Mouse (Mus musculus): Measurements from ENCODE around the gene Cpvl. TPM values are rescaled to one million over a fixed set of nuclear protein-coding genes. Genes with fewer than 3 reads are reported as not detected.

Gene Cpvl
- polyA plus RNA-seq (2015; fragmentation: Nextera tagmentation; extraction: Ambion mirVana) = not detected in 2 replicates

GRCm38 (mm10) chr6:53978571-53978970, at the start of gene Cpvl:
Gene Cpvl (minus strand): TSS chr6:53978671.
- peaks cover 11% of the 10 kb centered on the region for H3K4me1 ChIP-seq (replicated peaks)
- H3K36me3 ChIP-seq = no peaks in the 10 kb centered on the region
- no peaks in the 10 kb centered on the region; the same call in 1 of the 2 replicates for H3K27me3 ChIP-seq
- no peak within 1 kb of the TSS for H3K27ac ChIP-seq (replicated peaks)
- no peaks in the 10 kb centered on the region for H3K9me3 ChIP-seq
- no peak for ATAC-seq (ENCODE audit: low read depth)
- no peak within 1 kb of the TSS for H3K9ac ChIP-seq
- H3K4me2 ChIP-seq = no peak within 1 kb of the TSS
- WGBS = 83% methylated on average over 5 of the region's 5 CpGs
- no peak within 1 kb of the TSS for H3K4me3 ChIP-seq

DNA sequence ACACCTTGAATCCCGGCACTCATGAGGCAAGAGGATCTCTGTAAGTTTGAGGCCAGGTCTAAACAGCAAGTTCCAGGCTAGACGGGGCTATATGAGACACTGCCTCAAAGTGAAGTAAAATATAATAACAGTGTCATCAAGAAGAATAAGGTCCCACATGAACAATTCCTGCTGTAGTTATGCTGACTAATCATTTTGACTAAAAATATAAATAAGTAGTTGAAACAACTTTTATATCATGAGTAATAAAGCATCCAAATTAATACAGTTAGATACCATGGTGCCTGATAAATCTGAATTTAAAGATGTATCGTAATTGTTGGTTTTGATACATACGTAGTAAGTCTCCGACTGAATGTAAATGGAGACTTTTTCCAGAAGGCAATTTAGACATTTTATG, 45.4 kb upstream of the Cpvl start:
- no peak for ATAC-seq (ENCODE audit: low read depth)
- no peak overlapping the region for H3K4me3 ChIP-seq
- H3K27ac ChIP-seq (replicated peaks) = no peak overlapping the region
- no peaks in the 10 kb centered on the region; the same call in 1 of the 2 replicates for H3K27me3 ChIP-seq
- H3K36me3 ChIP-seq = no peaks in the 10 kb centered on the region
- H3K4me2 ChIP-seq = no peak overlapping the region
- no peaks in the 10 kb centered on the region for H3K4me1 ChIP-seq (replicated peaks)
- 88% methylated on average over 5 of the region's 5 CpGs for WGBS
- H3K9ac ChIP-seq = no peak overlapping the region
- H3K9me3 ChIP-seq = no peaks in the 10 kb centered on the region

DNA sequence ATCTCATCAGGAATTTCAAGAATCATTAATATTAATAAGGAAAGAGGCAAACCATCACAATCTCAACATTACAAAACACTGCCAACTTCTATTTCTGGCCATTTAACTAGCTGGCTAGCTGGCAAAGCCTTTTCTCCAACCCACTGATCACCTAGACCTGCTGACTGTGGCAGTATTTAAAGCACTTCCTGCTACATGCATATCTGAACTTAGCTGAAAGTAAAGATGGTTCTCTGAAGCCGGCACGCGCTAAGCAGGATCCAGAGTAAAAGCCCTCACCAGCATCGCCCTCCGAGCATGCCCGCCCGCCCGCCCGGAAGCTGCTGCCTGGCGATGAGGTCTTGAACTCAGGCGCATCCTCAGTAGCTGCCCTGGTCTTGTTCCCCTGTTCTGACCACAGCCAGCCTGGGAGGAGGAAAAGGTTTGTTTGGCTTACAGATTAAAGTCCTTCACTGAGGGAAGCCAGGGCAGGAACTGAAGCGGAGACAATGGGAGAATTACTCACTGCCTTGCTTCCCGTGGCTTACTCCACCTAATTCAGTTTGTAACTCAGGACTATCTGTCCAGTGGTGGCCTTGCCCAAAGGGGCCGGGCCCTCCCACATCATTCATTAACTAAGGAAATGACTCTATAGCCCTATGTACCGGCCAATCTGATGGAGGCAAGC, 42.8 kb upstream of the Cpvl start:
- H3K27ac ChIP-seq (replicated peaks) = no peak overlapping the region
- no peak overlapping the region for H3K4me3 ChIP-seq
- no peaks in the 10 kb centered on the region for H3K4me1 ChIP-seq (replicated peaks)
- H3K36me3 ChIP-seq = no peaks in the 10 kb centered on the region
- 57% methylated on average over 15 of the region's 15 CpGs for WGBS
- no peak for ATAC-seq (ENCODE audit: low read depth)
- H3K27me3 ChIP-seq = no peaks in the 10 kb centered on the region; the same call in 1 of the 2 replicates
- no peak overlapping the region for H3K4me2 ChIP-seq
- no peaks in the 10 kb centered on the region for H3K9me3 ChIP-seq
- no peak overlapping the region for H3K9ac ChIP-seq

- Histone ChIP-seq H3K9ac (no peak overlapping the region), H3K27me3 (no peaks in the 10 kb centered on the region; the same call in 1 of the 2 replicates), H3K4me1 (replicated peaks) (no peaks in the 10 kb centered on the region), H3K9me3 (no peaks in the 10 kb centered on the region), H3K4me2 (no peak overlapping the region), H3K27ac (replicated peaks) (no peak overlapping the region), H3K4me3 (no peak overlapping the region), H3K36me3 (no peaks in the 10 kb centered on the region)
- ATAC-seq (ENCODE audit: low read depth) = no peak
- WGBS = 85% methylated on average over 5 of the region's 5 CpGs
Observed at GRCm38 (mm10) chr6:54018861-54019260, 40.4 kb upstream of the Cpvl start.

DNA sequence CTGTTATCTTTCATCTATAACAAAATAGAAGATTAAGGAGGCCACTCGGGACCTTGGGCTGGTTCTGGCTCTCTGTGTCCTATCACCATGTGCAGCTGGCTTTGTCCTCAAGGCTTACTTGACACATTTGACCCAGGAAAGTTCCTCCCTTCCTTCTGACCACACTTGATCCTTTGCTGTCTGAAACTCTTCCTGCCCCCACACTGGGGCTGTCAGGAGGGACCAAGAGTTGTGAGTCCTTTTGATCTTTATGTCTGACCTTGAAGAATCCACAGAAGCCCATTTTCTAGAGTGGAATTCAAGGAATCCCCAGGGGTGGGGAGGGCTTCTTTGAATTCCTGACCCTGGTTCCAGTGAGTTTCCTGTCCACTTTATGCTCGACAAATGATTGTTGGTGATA, 39.6 kb upstream of the Cpvl start:
- no peak for ATAC-seq (ENCODE audit: low read depth)
- Histone ChIP-seq H3K4me3 (no peak overlapping the region), H3K4me1 (replicated peaks) (no peaks in the 10 kb centered on the region), H3K36me3 (no peaks in the 10 kb centered on the region), H3K4me2 (no peak overlapping the region), H3K9me3 (no peaks in the 10 kb centered on the region), H3K27ac (replicated peaks) (no peak overlapping the region), H3K27me3 (peaks cover 3% of the 10 kb centered on the region; the same call in 1 of the 2 replicates), H3K9ac (no peak overlapping the region)
- WGBS = 62% methylated on average over 2 of the region's 2 CpGs

DNA sequence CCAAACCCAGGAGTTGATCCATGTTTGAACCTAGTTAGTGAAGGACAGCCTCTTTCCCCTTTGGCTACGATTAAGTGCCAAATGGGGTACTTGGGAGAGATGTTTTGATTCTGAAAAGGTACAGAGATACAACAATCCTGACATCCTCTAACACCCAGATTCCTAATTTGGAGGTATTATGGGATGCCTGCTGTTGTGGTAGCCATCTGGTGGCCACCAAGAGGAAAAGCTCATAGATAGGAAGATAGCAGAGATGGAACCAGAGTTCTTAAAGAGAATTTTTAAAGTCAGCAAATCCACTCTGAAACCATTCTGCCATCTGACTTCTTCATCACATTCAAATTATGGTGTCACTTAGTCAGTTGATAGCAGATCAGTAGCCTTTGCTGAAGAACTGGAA, 33.7 kb upstream of the Cpvl start:
- no peaks in the 10 kb centered on the region for H3K9me3 ChIP-seq
- H3K4me1 ChIP-seq (replicated peaks) = peaks cover 22% of the 10 kb centered on the region
- H3K9ac ChIP-seq = no peak overlapping the region
- no peak overlapping the region for H3K27ac ChIP-seq (replicated peaks)
- no peaks in the 10 kb centered on the region for H3K36me3 ChIP-seq
- 81% methylated on average over 1 of the region's 1 CpGs for WGBS
- H3K4me3 ChIP-seq = no peak overlapping the region
- no peak for ATAC-seq (ENCODE audit: low read depth)
- H3K27me3 ChIP-seq = peaks cover 8% of the 10 kb centered on the region; the same call in 1 of the 2 replicates
- no peak overlapping the region for H3K4me2 ChIP-seq

DNA sequence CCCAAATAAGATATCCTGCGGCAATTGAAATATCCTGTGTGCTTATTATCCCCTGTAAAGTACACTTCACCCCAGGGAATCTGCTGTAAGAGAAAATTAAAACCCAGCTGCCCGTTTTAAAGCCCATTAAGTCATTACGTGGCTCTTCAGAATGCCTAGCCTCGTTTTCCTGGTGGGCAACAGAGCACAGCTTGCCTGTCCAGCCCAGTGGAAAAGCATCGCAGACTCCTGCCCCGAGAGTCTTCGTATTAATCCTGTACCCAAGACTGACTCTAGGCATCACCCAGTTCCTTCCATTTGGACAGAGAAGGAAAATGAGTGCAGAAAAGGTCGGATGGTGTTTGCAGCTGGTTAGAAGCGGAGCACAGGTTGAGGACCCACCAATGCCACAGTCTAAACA, 31.9 kb upstream of the Cpvl start:
- Histone ChIP-seq H3K9me3 (no peaks in the 10 kb centered on the region), H3K27me3 (peaks cover 8% of the 10 kb centered on the region; the same call in 1 of the 2 replicates), H3K4me1 (replicated peaks) (peaks cover 32% of the 10 kb centered on the region), H3K36me3 (no peaks in the 10 kb centered on the region), H3K4me2 (no peak overlapping the region), H3K27ac (replicated peaks) (no peak overlapping the region), H3K4me3 (no peak overlapping the region), H3K9ac (no peak overlapping the region)
- 34% methylated on average over 9 of the region's 9 CpGs for WGBS
- ATAC-seq (ENCODE audit: low read depth) = peak; percentile 50; the same call in 1 of the 2 replicates

- H3K27me3 ChIP-seq = peaks cover 8% of the 10 kb centered on the region; the same call in 1 of the 2 replicates
- 47% methylated on average over 4 of the region's 4 CpGs for WGBS
- peaks cover 32% of the 10 kb centered on the region for H3K4me1 ChIP-seq (replicated peaks)
- ATAC-seq (ENCODE audit: low read depth) = no peak
- H3K9me3 ChIP-seq = no peaks in the 10 kb centered on the region
- H3K36me3 ChIP-seq = no peaks in the 10 kb centered on the region
- no peak overlapping the region for H3K4me3 ChIP-seq
- no peak overlapping the region for H3K27ac ChIP-seq (replicated peaks)
- H3K9ac ChIP-seq = no peak overlapping the region
- H3K4me2 ChIP-seq = no peak overlapping the region
Observed at GRCm38 (mm10) chr6:54009293-54009692, 30.8 kb upstream of the Cpvl start.

GRCm38 (mm10) chr6:54008448-54009120, 30.1 kb upstream of the Cpvl start:
- Histone ChIP-seq H3K4me1 (replicated peaks) (peaks cover 32% of the 10 kb centered on the region), H3K4me3 (no peak overlapping the region), H3K4me2 (peak overlapping the region; percentile 11; the same call in 1 of the 2 replicates), H3K9me3 (no peaks in the 10 kb centered on the region), H3K27ac (replicated peaks) (no peak overlapping the region), H3K9ac (no peak overlapping the region), H3K27me3 (peaks cover 8% of the 10 kb centered on the region; the same call in 1 of the 2 replicates), H3K36me3 (no peaks in the 10 kb centered on the region)
- WGBS = 59% methylated on average over 16 of the region's 16 CpGs
- no peak for ATAC-seq (ENCODE audit: low read depth)

DNA sequence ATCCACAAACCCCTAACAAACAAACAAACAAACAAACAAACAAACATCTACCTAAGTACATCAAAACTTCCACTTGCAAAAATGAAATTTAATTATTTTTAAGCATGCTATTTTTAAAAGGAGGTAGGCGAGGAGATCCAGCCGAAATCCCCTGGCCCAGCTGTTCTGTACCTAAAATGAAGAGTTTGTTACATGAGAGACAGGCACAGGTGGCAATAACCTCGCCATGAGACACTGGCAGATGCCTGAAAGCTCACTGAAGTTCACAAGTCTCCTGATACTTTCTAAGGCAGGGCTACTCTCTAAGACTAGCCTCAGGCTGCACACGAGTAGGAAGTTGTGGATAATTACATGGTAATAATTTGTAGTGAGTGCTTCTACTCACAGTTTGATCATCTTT, 26.8 kb upstream of the Cpvl start:
- peaks cover 5% of the 10 kb centered on the region; the same call in 1 of the 2 replicates for H3K27me3 ChIP-seq
- ATAC-seq (ENCODE audit: low read depth) = no peak
- no peaks in the 10 kb centered on the region for H3K36me3 ChIP-seq
- 77% methylated on average over 4 of the region's 4 CpGs for WGBS
- no peak overlapping the region for H3K4me2 ChIP-seq
- H3K4me3 ChIP-seq = no peak overlapping the region
- H3K4me1 ChIP-seq (replicated peaks) = peaks cover 26% of the 10 kb centered on the region
- H3K9me3 ChIP-seq = no peaks in the 10 kb centered on the region
- H3K27ac ChIP-seq (replicated peaks) = no peak overlapping the region
- no peak overlapping the region for H3K9ac ChIP-seq

DNA sequence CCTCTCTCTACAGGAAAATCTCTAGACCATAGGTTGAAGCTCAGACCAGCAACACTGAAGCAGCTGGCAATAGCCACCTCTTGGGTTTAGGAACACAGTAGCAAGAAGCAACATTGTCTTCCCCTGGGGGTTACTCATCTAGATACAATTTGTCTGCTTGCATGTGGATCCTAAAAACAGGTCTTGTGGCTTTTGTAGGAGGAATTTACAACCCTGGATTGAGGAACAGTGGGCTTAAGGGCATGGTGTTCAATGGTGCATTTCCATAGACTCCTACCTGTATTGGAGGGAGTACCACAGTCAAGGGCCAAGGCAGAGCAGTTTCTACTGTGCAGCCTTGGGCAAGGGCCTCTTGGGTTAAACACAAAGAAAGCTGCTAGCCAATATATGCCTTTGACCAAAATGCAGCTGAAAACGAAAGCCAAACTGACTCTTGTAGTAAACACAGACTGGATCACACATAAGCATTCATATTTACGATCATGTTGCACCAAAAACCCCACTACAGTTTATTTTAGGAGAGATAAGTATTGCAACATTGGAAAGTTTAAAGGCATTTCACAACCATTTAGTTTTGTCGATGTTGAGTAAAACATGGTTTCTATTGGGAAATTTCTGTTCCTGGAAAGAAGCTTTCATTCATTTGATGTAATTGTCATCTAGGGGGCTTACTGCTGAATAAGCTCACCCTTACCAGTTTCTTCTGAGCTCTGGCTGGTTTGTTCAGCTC, 17.9 kb upstream of the Cpvl start:
- no peak overlapping the region for H3K4me3 ChIP-seq
- no peaks in the 10 kb centered on the region for H3K27me3 ChIP-seq
- H3K36me3 ChIP-seq = no peaks in the 10 kb centered on the region
- H3K27ac ChIP-seq (replicated peaks) = no peak overlapping the region
- no peak overlapping the region for H3K4me2 ChIP-seq
- peaks cover 11% of the 10 kb centered on the region; the same call in 1 of the 2 replicates for H3K4me1 ChIP-seq (replicated peaks)
- no peak overlapping the region for H3K9ac ChIP-seq
- 92% methylated on average over 3 of the region's 3 CpGs for WGBS
- peaks cover 8% of the 10 kb centered on the region for H3K9me3 ChIP-seq
- no peak for ATAC-seq (ENCODE audit: low read depth)

- Histone ChIP-seq H3K36me3 (no peaks in the 10 kb centered on the region), H3K4me3 (no peak overlapping the region), H3K4me2 (no peak overlapping the region), H3K27ac (replicated peaks) (no peak overlapping the region), H3K9ac (no peak overlapping the region), H3K9me3 (peaks cover 8% of the 10 kb centered on the region), H3K4me1 (replicated peaks) (peaks cover 11% of the 10 kb centered on the region; the same call in 1 of the 2 replicates), H3K27me3 (no peaks in the 10 kb centered on the region)
- 35% methylated on average over 4 of the region's 4 CpGs for WGBS
- ATAC-seq (ENCODE audit: low read depth) = no peak
Observed at GRCm38 (mm10) chr6:53995519-53995918, 17.0 kb upstream of the Cpvl start.

Measured in neural tube, embryonic 13.5 days (tissue).